Mouse (Mus musculus) kidney, postnatal 14 days (tissue): ENCODE measurements around the gene Clic3.
"Not testable (repeated sequence)": the region's sequence is repeated elsewhere in the genome, so short reads cannot be mapped to it uniquely, and the experiment has no call there.

Source experiments
- DNase-seq: peaks from one replicate; pipeline ENCODE4 v3.0.0; 2022; ENCODE audit warnings: mixed read lengths

Clic3 gene

GRCm38 (mm10) chr2:25456205-25456953, at the start of gene Clic3:
TSS of gene Clic3 (plus strand) at chr2:25456838.
- DNase-seq: no peak

- DNase-seq: no peak
Observed at GRCm38 (mm10) chr2:25408908-25409307, 47.7 kb upstream of the Clic3 start.

GRCm38 (mm10) chr2:25413436-25413835, 43.2 kb upstream of the Clic3 start:
- DNase-seq: not testable (repeated sequence)

GRCm38 (mm10) chr2:25417426-25417825, 39.2 kb upstream of the Clic3 start:
- DNase-seq: no peak

- DNase-seq: peak; percentile 54
Observed at GRCm38 (mm10) chr2:25421896-25422295, 34.7 kb upstream of the Clic3 start.

GRCm38 (mm10) chr2:25422587-25423410, 33.8 kb upstream of the Clic3 start, which contains the start of gene Fut7:
TSS of gene Fut7 (plus strand) at chr2:25423267.
- no peak for DNase-seq

- DNase-seq: no peak
Observed at GRCm38 (mm10) chr2:25423626-25424025, 33.0 kb upstream of the Clic3 start.

GRCm38 (mm10) chr2:25425481-25425880, 31.2 kb upstream of the Clic3 start:
- DNase-seq: no peak

- peak; percentile 72 for DNase-seq
Observed at GRCm38 (mm10) chr2:25426721-25427191, 29.9 kb upstream of the Clic3 start.

GRCm38 (mm10) chr2:25427256-25427655, 29.4 kb upstream of the Clic3 start:
- no peak for DNase-seq

GRCm38 (mm10) chr2:25428442-25429236, 28.0 kb upstream of the Clic3 start, which contains the start of gene Abca2:
TSS of gene Abca2 (plus strand) at chr2:25428703.
- DNase-seq: peak; percentile 97

GRCm38 (mm10) chr2:25429435-25430180, 27.0 kb upstream of the Clic3 start:
- DNase-seq: peak; percentile 52

- peak; percentile 65 for DNase-seq
Observed at GRCm38 (mm10) chr2:25430395-25431233, 26.0 kb upstream of the Clic3 start.

GRCm38 (mm10) chr2:25431308-25431855, 25.3 kb upstream of the Clic3 start:
- no peak for DNase-seq

- DNase-seq: no peak
Observed at GRCm38 (mm10) chr2:25432326-25433098, 24.1 kb upstream of the Clic3 start.

GRCm38 (mm10) chr2:25433101-25433500, 23.5 kb upstream of the Clic3 start:
- DNase-seq: no peak

- DNase-seq: no peak
Observed at GRCm38 (mm10) chr2:25434292-25434691, 22.3 kb upstream of the Clic3 start.

- DNase-seq: no peak
Observed at GRCm38 (mm10) chr2:25436286-25436820, 20.3 kb upstream of the Clic3 start.

GRCm38 (mm10) chr2:25441067-25441466, 15.6 kb upstream of the Clic3 start:
- DNase-seq: no peak

- no peak for DNase-seq
Observed at GRCm38 (mm10) chr2:25442682-25443081, 14.0 kb upstream of the Clic3 start.
